Mouse (Mus musculus): ENCODE data around the gene Meis1. TPM values are rescaled to one million over a fixed set of nuclear protein-coding genes. Genes with fewer than 3 reads are reported as not detected.

Meis1 gene
- total and polyA plus RNA-seq, 3 experiments = 8.2 to 16.5 TPM; not detected in 1

- Histone ChIP-seq H3K9ac (ENCODE audit: control insufficient read depth, low read depth, low read length, poor library complexity, severe bottlenecking) (peak overlapping the region; percentile 33), H3K36me3 (ENCODE audit: control insufficient read depth in 1 of 2, insufficient read depth in 2 of 2, low read length in 2 of 2) (peaks cover 0 to 45% of the 10 kb centered on the region in 2 experiments; a peak in 2 of 4 replicates), H3K4me1 (ENCODE audit: control insufficient read depth in 1 of 2, insufficient read depth in 2 of 2, low read length in 2 of 2) (peaks cover 26 to 35% of the 10 kb centered on the region in 2 experiments), H3K27me3 (ENCODE audit: control insufficient read depth in 1 of 2, insufficient read depth in 2 of 2, low read length in 2 of 2) (no peaks in the 10 kb centered on the region), H3K27ac (ENCODE audit: control insufficient read depth, low read depth, low read length) (peak overlapping the region; percentile 73), H3K79me2 (ENCODE audit: control insufficient read depth, insufficient read depth, low read length, poor library complexity) (no peaks in the 10 kb centered on the region; the same call in 1 of the 2 replicates), H3K4me3 (ENCODE audit: control insufficient read depth in 1 of 2, insufficient read depth in 1 of 2, low read depth in 2 of 2, low read length in 2 of 2) (peak overlapping the region; percentile 5 to 14; a peak in 2 of 4 replicates), H3K9me3 (replicated peaks; ENCODE audit: insufficient read depth, low read length) (no peaks in the 10 kb centered on the region)
- peak; percentile 85 for DNase-seq (ENCODE audit: low read depth, low spot score)
- TF ChIP-seq E2F4 (IDR thresholded peaks at IDR 0.05; ENCODE audit: borderline replicate concordance, low read depth, low read length) = no peak
- no peak for TF ChIP-seq ZKSCAN1 (IDR thresholded peaks at IDR 0.05; ENCODE audit: low read depth, low read length)
- no peak for TF ChIP-seq USF1 (IDR thresholded peaks at IDR 0.05; ENCODE audit: low read depth, low read length)
- TF ChIP-seq POLR2AphosphoS2 (IDR thresholded peaks at IDR 0.05; ENCODE audit: low read length) = no peak
- TF ChIP-seq GATA1 (IDR thresholded peaks at IDR 0.05; ENCODE audit: low read depth, low read length) = peak; percentile 89
- TF ChIP-seq CHD2 (IDR thresholded peaks at IDR 0.05; ENCODE audit: low read length) = peak; percentile 24
- peak; percentile 88 for TF ChIP-seq RCOR1 (IDR thresholded peaks at IDR 0.05; ENCODE audit: low read depth, low read length)
- no peak for TF ChIP-seq USF2 (IDR thresholded peaks at IDR 0.05; ENCODE audit: borderline replicate concordance in 1 of 2, insufficient read depth in 1 of 2, low read depth in 1 of 2, low read length in 2 of 2)
- no peak; the same call in 1 of the 2 replicates for TF ChIP-seq KAT2A (conservative IDR thresholded peaks at IDR 0.05; ENCODE audit: low read depth, low read length)
- peak; percentile 59; the same call in 1 of the 2 replicates for TF ChIP-seq MAX (IDR thresholded peaks at IDR 0.05; ENCODE audit: low read length)
- TF ChIP-seq POLR2A (IDR thresholded peaks at IDR 0.05; ENCODE audit: control insufficient read depth in 1 of 2, insufficient read depth in 1 of 2, low read depth in 1 of 2, low read length in 2 of 2, poor library complexity in 1 of 2) = no peak
- TF ChIP-seq JUND (IDR thresholded peaks at IDR 0.05; ENCODE audit: low read depth, low read length) = 0 out of 2 replicates have a peak, but pooled peaks have one; percentile 61
- peak; percentile 90 for TF ChIP-seq MEF2A (IDR thresholded peaks at IDR 0.05; ENCODE audit: extremely low read depth, insufficient replicate concordance, low read depth, low read length, poor library complexity, severe bottlenecking)
- TF ChIP-seq NRF1 (IDR thresholded peaks at IDR 0.05; ENCODE audit: insufficient read depth, low read depth, low read length, poor library complexity, severe bottlenecking) = no peak
- no peak for TF ChIP-seq RAD21 (IDR thresholded peaks at IDR 0.05; ENCODE audit: low read depth, low read length)
- TF ChIP-seq CTCF (IDR thresholded peaks at IDR 0.05 in 2 of 3, conservative IDR thresholded peaks at IDR 0.05 in 1 of 3; ENCODE audit: control insufficient read depth in 1 of 3, insufficient read depth in 1 of 3, low read depth in 2 of 3, low read length in 3 of 3, poor library complexity in 1 of 3, severe bottlenecking in 1 of 3) = no peak
- 0 out of 2 replicates have a peak, but pooled peaks have one; percentile 47 for TF ChIP-seq HCFC1 (IDR thresholded peaks at IDR 0.05; ENCODE audit: low read depth, low read length)
- TF ChIP-seq MAZ (IDR thresholded peaks at IDR 0.05; ENCODE audit: low read depth, low read length) = peak; percentile 56; the same call in 1 of the 2 replicates
- TF ChIP-seq BHLHE40 (IDR thresholded peaks at IDR 0.05; ENCODE audit: borderline replicate concordance, low read depth, low read length) = peak; percentile 68; the same call in 1 of the 2 replicates
- TF ChIP-seq GABPA (IDR thresholded peaks at IDR 0.05; ENCODE audit: low read depth, low read length) = no peak
- TF ChIP-seq ETS1 (IDR thresholded peaks at IDR 0.05; ENCODE audit: low read depth, low read length) = peak; percentile 95
- TF ChIP-seq SMC3 (IDR thresholded peaks at IDR 0.05; ENCODE audit: low read depth, low read length) = no peak
- no peak for TF ChIP-seq UBTF (IDR thresholded peaks at IDR 0.05; ENCODE audit: borderline replicate concordance, insufficient read depth, low read depth, low read length)
- TF ChIP-seq ZC3H11A (IDR thresholded peaks at IDR 0.05; ENCODE audit: low read depth, low read length) = no peak
- peak; percentile 83 for TF ChIP-seq SIN3A (IDR thresholded peaks at IDR 0.05; ENCODE audit: low read length)
- TF ChIP-seq EP300 (IDR thresholded peaks at IDR 0.05; ENCODE audit: low read depth in 1 of 2, low read length in 2 of 2) = peak; percentile 93 to 95
- TF ChIP-seq TAL1 (IDR thresholded peaks at IDR 0.05; ENCODE audit: low read length) = peak; percentile 86
- peak; percentile 93 for TF ChIP-seq TCF12 (IDR thresholded peaks at IDR 0.05; ENCODE audit: low read depth, low read length)
- no peak for TF ChIP-seq NELFE (IDR thresholded peaks at IDR 0.05; ENCODE audit: low read depth, low read length)
- no peak for TF ChIP-seq CHD1 (IDR thresholded peaks at IDR 0.05; ENCODE audit: low read depth, low read length)
- no peak for TF ChIP-seq TBP (IDR thresholded peaks at IDR 0.05; ENCODE audit: low read depth, low read length)
- peak; percentile 76 for TF ChIP-seq MYC (IDR thresholded peaks at IDR 0.05; ENCODE audit: low read depth, low read length)
- 0 out of 2 replicates have a peak, but pooled peaks have one; percentile 40 for TF ChIP-seq MAFK (IDR thresholded peaks at IDR 0.05; ENCODE audit: borderline replicate concordance, low read depth, low read length)
- peak; percentile 69; the same call in 1 of the 2 replicates for TF ChIP-seq MYB (IDR thresholded peaks at IDR 0.05; ENCODE audit: low read depth, low read length)
These were observed 55.3 kb downstream of the Meis1 start for GRCm38 (mm10) chr11:18963202-18964136.
